8 mouse cellular contexts compared by ENCODE assay signal in the genomic region with DNA sequence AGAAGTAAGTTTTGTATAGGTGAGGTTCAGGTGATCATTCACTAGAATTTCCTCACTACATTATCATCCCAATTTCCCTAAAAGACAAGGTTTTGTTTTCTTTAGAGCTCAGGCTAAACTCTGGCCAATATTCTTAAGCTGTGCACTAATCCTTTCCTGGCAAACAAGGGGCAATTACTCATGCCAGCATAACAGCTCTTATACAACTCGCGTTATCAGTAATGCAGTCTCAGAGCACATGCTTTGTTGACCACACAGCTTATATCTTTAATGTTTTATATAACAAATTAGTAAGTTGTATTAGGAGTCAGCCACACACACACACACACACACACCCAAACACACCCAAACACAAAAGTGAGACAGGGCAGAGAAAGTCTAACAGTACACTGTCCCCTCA. TPM values are rescaled to one million over a fixed set of nuclear protein-coding genes. Genes with fewer than 3 reads are reported as not detected.
DNase-seq lines count a peak whose midpoint lies in the region; ATAC-seq and TF ChIP-seq lines count a peak whose summit lies in the region.

No protein-coding gene starts in this region.

- H3K36me3 ChIP-seq in heart, embryonic 11.5 days (ENCODE audit: control insufficient read depth, insufficient read depth, low read length): peaks cover 18% of the 10 kb centered on the region
- H3K36me3 ChIP-seq in E14TG2a.4 (ENCODE audit: insufficient read depth, low read length): peaks cover 53% of the 10 kb centered on the region
- H3K36me3 ChIP-seq in forebrain, embryonic 15.5 days: peaks cover 28% of the 10 kb centered on the region
- peaks cover 13% of the 10 kb centered on the region for H3K36me3 ChIP-seq in liver, embryonic 16.5 days (ENCODE audit: control insufficient read depth, insufficient read depth)

- H3K9me3 ChIP-seq in heart, embryonic 11.5 days (replicated peaks; ENCODE audit: control insufficient read depth, low read length): no peaks in the 10 kb centered on the region
- no peaks in the 10 kb centered on the region for H3K9me3 ChIP-seq in E14TG2a.4 (ENCODE audit: low read length)
- H3K9me3 ChIP-seq in forebrain, embryonic 15.5 days: no peaks in the 10 kb centered on the region
- no peaks in the 10 kb centered on the region for H3K9me3 ChIP-seq in liver, embryonic 16.5 days (replicated peaks; ENCODE audit: control insufficient read depth, low read length)

- no peak for TF ChIP-seq CTCF in E14TG2a.4 (conservative IDR thresholded peaks at IDR 0.05; ENCODE audit: low read length)

- no peaks in the 10 kb centered on the region for H3K27me3 ChIP-seq in heart, embryonic 11.5 days (ENCODE audit: control insufficient read depth, insufficient read depth, low read length)
- H3K27me3 ChIP-seq in E14TG2a.4 (ENCODE audit: insufficient read depth, low read length): 0 out of 2 replicates have a peak, but pooled peaks cover 4% of the 10 kb centered on the region
- H3K27me3 ChIP-seq in forebrain, embryonic 15.5 days: no peaks in the 10 kb centered on the region
- no peaks in the 10 kb centered on the region for H3K27me3 ChIP-seq in liver, embryonic 16.5 days (ENCODE audit: control insufficient read depth, insufficient read depth, low read depth, low read length)

- no peak for DNase-seq in heart, postnatal 36 days
- no peak for DNase-seq in thymus, postnatal 0 days (ENCODE audit: low spot score)
- DNase-seq in kidney, adult 9 months: no peak
- DNase-seq in embryo, embryonic 10 days (ENCODE audit: low spot score): no peak

- peak overlapping the region; percentile 99 for H3K9ac ChIP-seq in heart, embryonic 11.5 days (ENCODE audit: low read depth, low read length)
- H3K9ac ChIP-seq in forebrain, embryonic 15.5 days (replicated peaks): peak overlapping the region; percentile 100
- H3K9ac ChIP-seq in liver, embryonic 16.5 days (ENCODE audit: low read depth, low read length): peak overlapping the region; percentile 95

- intact Hi-C loops in heart, postnatal 36 days (cut with DNase I): loop anchor here (5.0 kb wide), 2 partner anchors 142 to 302 kb away; a partner anchor contains a TSS

- H3K4me3 ChIP-seq in heart, embryonic 11.5 days (ENCODE audit: low read depth, low read length): peak overlapping the region; percentile 99
- H3K4me3 ChIP-seq in E14TG2a.4 (replicated peaks; ENCODE audit: low read length): peak overlapping the region; percentile 93
- H3K4me3 ChIP-seq in forebrain, embryonic 15.5 days: peak overlapping the region; percentile 98
- peak overlapping the region; percentile 79 for H3K4me3 ChIP-seq in liver, embryonic 16.5 days (ENCODE audit: low read depth, low read length)

- peak overlapping the region; percentile 80 for H3K4me2 ChIP-seq in heart, embryonic 11.5 days
- H3K4me2 ChIP-seq in forebrain, embryonic 15.5 days (replicated peaks): peak overlapping the region; percentile 59
- H3K4me2 ChIP-seq in liver, embryonic 16.5 days (ENCODE audit: low read depth, low read length): peak overlapping the region; percentile 65

- H3K4me1 ChIP-seq in heart, embryonic 11.5 days (ENCODE audit: control insufficient read depth, insufficient read depth, low read length): peaks cover 18% of the 10 kb centered on the region
- H3K4me1 ChIP-seq in E14TG2a.4 (replicated peaks; ENCODE audit: low read depth, low read length): peaks cover 55% of the 10 kb centered on the region
- peaks cover 35% of the 10 kb centered on the region for H3K4me1 ChIP-seq in forebrain, embryonic 15.5 days
- H3K4me1 ChIP-seq in liver, embryonic 16.5 days (ENCODE audit: control insufficient read depth, low read depth, low read length): peaks cover 31% of the 10 kb centered on the region

- WGBS in heart, embryonic 11.5 days (ENCODE audit: insufficient replicate concordance): 57% methylated on average over 2 of the region's 2 CpGs
- 13% methylated on average over 2 of the region's 2 CpGs for WGBS in forebrain, embryonic 15.5 days
- WGBS in liver, embryonic 16.5 days (ENCODE audit: insufficient replicate concordance): 10% methylated on average over 2 of the region's 2 CpGs

- ATAC-seq in heart, embryonic 11.5 days (replicated peaks; ENCODE audit: insufficient number of reproducible peaks, low FRiP score, low TSS enrichment): no peak
- ATAC-seq in forebrain, embryonic 15.5 days (replicated peaks): no peak
- ATAC-seq in liver, embryonic 16.5 days (ENCODE audit: low read depth): no peak

- no peak overlapping the region for H3K27ac ChIP-seq in heart, embryonic 11.5 days (ENCODE audit: low read depth, low read length)
- no peak overlapping the region for H3K27ac ChIP-seq in forebrain, embryonic 15.5 days (replicated peaks)
- no peak overlapping the region for H3K27ac ChIP-seq in liver, embryonic 16.5 days (ENCODE audit: low read length)

RNA-seq across cellular contexts. Expression of a gene that starts 1.8 kb away (rescaled TPM):
- 72.5 and 77.9 TPM in 2 replicates for polyA plus RNA-seq in heart, embryonic 11.5 days (2014; fragmentation: Nextera tagmentation; extraction: Ambion mirVana)
- total RNA-seq in heart, postnatal 36 days (2021): 10 to 100 TPM; 27.6 to 30.5 TPM
- polyA plus RNA-seq in forebrain, embryonic 15.5 days (2015; fragmentation: Nextera tagmentation; extraction: Ambion mirVana): 151 and 160 TPM in 2 replicates
- polyA plus RNA-seq in liver, embryonic 16.5 days (2015; fragmentation: Nextera tagmentation; extraction: Ambion mirVana): 24.9 and 28.5 TPM in 2 replicates
- polyA plus RNA-seq in thymus, postnatal 0 days (2015; fragmentation: Nextera tagmentation; extraction: Ambion mirVana): 126 TPM in 2 replicates

RNA-seq across cellular contexts. Expression of a gene that starts 51.1 kb away (rescaled TPM):
- polyA plus RNA-seq in heart, embryonic 11.5 days (2014; fragmentation: Nextera tagmentation; extraction: Ambion mirVana): 28.1 and 28.3 TPM in 2 replicates
- total RNA-seq in heart, postnatal 36 days (2021): 1 to 10 TPM; 8.8 to 9.6 TPM
- polyA plus RNA-seq in forebrain, embryonic 15.5 days (2015; fragmentation: Nextera tagmentation; extraction: Ambion mirVana): 50.8 and 53.3 TPM in 2 replicates
- polyA plus RNA-seq in liver, embryonic 16.5 days (2015; fragmentation: Nextera tagmentation; extraction: Ambion mirVana): 12.2 and 12.7 TPM in 2 replicates
- polyA plus RNA-seq in thymus, postnatal 0 days (2015; fragmentation: Nextera tagmentation; extraction: Ambion mirVana): 32.8 and 43.6 TPM in 2 replicates
